Mouse (Mus musculus) forebrain, embryonic 11.5 days (tissue): Measurements from ENCODE around the gene Upf1. TPM values are rescaled to one million over a fixed set of nuclear protein-coding genes. Genes with fewer than 3 reads are reported as not detected.

Experiments
- ATAC-seq: fragments of 200-750 bp; cut with Nextera tagmentation; replicated peaks from 2 replicates; pipeline ENCODE4 v1.8.0; 2017; ENCODE audit warnings: moderate TSS enrichment; ENCODE audit not compliant: low FRiP score
- DNase-seq: peaks from one replicate; pipeline ENCODE4 v3.0.0-alpha.2; 2017; ENCODE audit warnings: low spot score
- H3K27ac ChIP-seq: fragments of 300-500 bp; sonication (generic); 2 replicates; pipeline ENCODE4 v1.5.1; 2014; ENCODE audit warnings: low read depth, low read length
- H3K27me3 ChIP-seq: fragments of 300-500 bp; sonication (generic); 2 replicates; pipeline ENCODE4 v1.6.1; 2014; ENCODE audit warnings: mild to moderate bottlenecking, low read length, mixed read lengths; ENCODE audit not compliant: control insufficient read depth, insufficient read depth
- H3K36me3 ChIP-seq: fragments of 300-500 bp; sonication (generic); 2 replicates; pipeline ENCODE4 v1.6.1; 2014; ENCODE audit warnings: mild to moderate bottlenecking, low read length, moderate library complexity, mixed read lengths; ENCODE audit not compliant: control insufficient read depth, insufficient read depth
- H3K4me1 ChIP-seq: fragments of 300-500 bp; sonication (generic); replicated peaks from 2 replicates; pipeline ENCODE4 v1.6.1; 2014; ENCODE audit warnings: low read length, mixed read lengths; ENCODE audit not compliant: control insufficient read depth, insufficient read depth
- H3K4me2 ChIP-seq: fragments of 300-500 bp; sonication (generic); 2 replicates; pipeline ENCODE4 v1.6.1; 2014; ENCODE audit warnings: low read depth, mild to moderate bottlenecking, low read length, moderate library complexity, mixed read lengths; ENCODE audit not compliant: severe bottlenecking
- H3K4me3 ChIP-seq: fragments of 300-500 bp; sonication (generic); 2 replicates; pipeline ENCODE4 v1.5.1; 2014; ENCODE audit warnings: low read depth, low read length
- H3K9ac ChIP-seq: fragments of 300-500 bp; sonication (generic); 2 replicates; pipeline ENCODE4 v1.6.1; 2014; ENCODE audit warnings: low read length
- H3K9me3 ChIP-seq: fragments of 300-500 bp; sonication (generic); 2 replicates; pipeline ENCODE4 v1.6.1; 2016; ENCODE audit warnings: low read length, mixed read lengths; ENCODE audit not compliant: control insufficient read depth
- WGBS: fragments of 180-500 bp; shearing (Covaris S2); extraction: QIAGEN DNeasy Blood & Tissue Kit; methylation state at CpG from one replicate; pipeline ENCODE4 v1.1.7; 2014; 5-methylcytosine and 5-hydroxymethylcytosine counted together
- polyA plus RNA-seq: library from polyadenylated mRNA; unstranded; fragments of >200 nt; fragmentation: Nextera tagmentation; extraction: Ambion mirVana; gene quantifications from 2 replicates; pipeline ENCODE4 v1.2.1, GENCODE M21; 2014

Gene Upf1
- polyA plus RNA-seq, 1 experiment from 2014 or later: 25.8 TPM

DNA sequence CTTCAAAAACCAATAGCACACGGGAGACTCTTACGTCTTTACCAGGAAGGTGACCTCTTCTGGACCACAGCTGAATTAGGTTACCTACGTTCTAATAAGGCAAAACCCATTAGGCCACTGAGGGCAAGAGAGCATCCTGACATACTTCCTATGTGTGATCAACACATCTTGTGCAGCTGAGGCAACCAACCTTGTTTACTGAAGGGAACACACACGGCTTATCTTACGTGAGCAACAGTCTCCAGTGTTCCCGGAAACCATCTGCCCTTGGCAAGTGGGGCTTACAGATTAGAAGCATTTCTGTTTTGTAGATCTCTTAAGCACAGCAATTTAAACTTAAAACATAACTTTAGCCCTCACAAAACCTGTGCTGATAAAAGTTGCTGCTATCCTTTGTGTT, 25.6 kb downstream of the Upf1 start:
- DNase-seq: no peak
- Histone ChIP-seq H3K4me2 (no peak overlapping the region), H3K4me1 (peaks cover 23% of the 10 kb centered on the region), H3K27me3 (peaks cover 3% of the 10 kb centered on the region; the same call in 1 of the 2 replicates), H3K27ac (no peak overlapping the region), H3K9me3 (no peaks in the 10 kb centered on the region), H3K4me3 (no peak overlapping the region), H3K36me3 (peaks cover 7% of the 10 kb centered on the region), H3K9ac (no peak overlapping the region)
- no peak for ATAC-seq
- WGBS: 92% methylated on average over 6 of the region's 6 CpGs

- peaks cover 4% of the 10 kb centered on the region; the same call in 1 of the 2 replicates for H3K36me3 ChIP-seq
- H3K9ac ChIP-seq: no peak overlapping the region
- no peaks in the 10 kb centered on the region for H3K4me1 ChIP-seq
- H3K9me3 ChIP-seq: no peaks in the 10 kb centered on the region
- H3K27ac ChIP-seq: no peak overlapping the region
- H3K27me3 ChIP-seq: no peaks in the 10 kb centered on the region
- no peak for ATAC-seq
- no peak overlapping the region for H3K4me3 ChIP-seq
- WGBS: 97% methylated on average over 3 of the region's 3 CpGs
- H3K4me2 ChIP-seq: no peak overlapping the region
- no peak for DNase-seq
Observed at GRCm38 (mm10) chr8:70323716-70324115, 29.4 kb downstream of the Upf1 start.

GRCm38 (mm10) chr8:70317872-70318271, 35.2 kb downstream of the Upf1 start:
- ATAC-seq: no peak
- H3K4me1 ChIP-seq: peaks cover 22% of the 10 kb centered on the region
- WGBS: 88% methylated on average over 5 of the region's 5 CpGs
- 0 out of 2 replicates have a peak, but pooled peaks cover 5% of the 10 kb centered on the region for H3K36me3 ChIP-seq
- no peaks in the 10 kb centered on the region for H3K9me3 ChIP-seq
- peak overlapping the region; percentile 41 for H3K27ac ChIP-seq
- no peaks in the 10 kb centered on the region for H3K27me3 ChIP-seq
- no peak overlapping the region for H3K4me3 ChIP-seq
- peak overlapping the region; percentile 35; the same call in 1 of the 2 replicates for H3K9ac ChIP-seq
- DNase-seq: no peak
- peak overlapping the region; percentile 62 for H3K4me2 ChIP-seq

DNA sequence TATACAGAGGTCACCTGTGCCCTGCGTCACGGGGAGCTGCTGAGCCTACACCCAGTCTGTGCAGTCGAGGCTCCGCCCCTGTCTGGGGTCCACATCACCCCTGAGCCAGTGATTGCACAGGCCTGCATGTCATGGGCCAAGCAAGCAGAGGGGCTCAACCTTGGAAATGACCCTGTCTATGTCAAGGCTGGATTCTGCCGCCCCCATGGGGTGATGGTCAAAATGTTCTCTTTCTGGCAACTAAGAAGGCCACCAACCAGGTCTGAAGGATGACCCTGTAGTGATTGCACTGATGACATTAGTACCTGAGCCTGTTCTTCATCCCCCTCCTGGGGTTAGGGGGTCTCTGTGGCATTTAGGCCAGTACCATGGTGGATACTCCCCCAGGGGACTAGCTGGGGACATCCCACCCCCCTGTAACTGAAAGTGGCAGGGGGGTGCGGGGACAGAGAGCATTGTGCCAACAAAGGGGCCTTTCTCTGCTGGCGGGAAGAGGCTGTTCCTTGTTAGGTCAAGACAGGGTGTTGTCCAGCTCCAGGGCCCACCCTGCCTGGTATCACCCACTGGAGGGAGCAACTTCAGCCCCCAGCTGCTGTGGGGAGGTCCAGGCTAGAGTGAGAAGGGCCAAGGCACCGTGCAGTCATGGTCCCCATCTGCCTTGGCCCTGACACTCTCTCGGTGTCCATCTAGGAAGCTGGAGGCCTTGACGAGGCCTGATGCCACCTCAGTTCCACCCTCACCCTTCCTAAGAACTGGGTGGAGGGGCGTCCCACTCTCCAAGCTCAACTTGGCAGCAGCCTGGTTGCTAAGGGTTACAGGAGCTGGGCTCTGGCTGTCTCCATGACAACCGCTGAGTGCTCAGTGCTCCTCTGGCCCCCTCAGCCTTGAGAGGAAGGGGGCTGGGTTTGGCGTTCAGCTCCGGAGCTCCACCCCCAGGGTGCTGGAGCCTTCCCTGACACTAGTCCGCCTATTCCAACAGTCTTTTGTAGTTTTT, 36.3 kb downstream of the Upf1 start:
- Histone ChIP-seq H3K27ac (peak overlapping the region; percentile 85), H3K9ac (peak overlapping the region; percentile 68), H3K36me3 (0 out of 2 replicates have a peak, but pooled peaks cover 5% of the 10 kb centered on the region), H3K9me3 (no peaks in the 10 kb centered on the region), H3K4me3 (peak overlapping the region; percentile 52), H3K27me3 (no peaks in the 10 kb centered on the region), H3K4me2 (peak overlapping the region; percentile 62), H3K4me1 (peaks cover 22% of the 10 kb centered on the region)
- ATAC-seq: peak; percentile 89
- peak; percentile 91 for DNase-seq
- 8% methylated on average over 15 of the region's 15 CpGs for WGBS

- Histone ChIP-seq H3K9ac (peak within 1 kb of the TSS; percentile 68), H3K36me3 (0 out of 2 replicates have a peak, but pooled peaks cover 5% of the 10 kb centered on the region), H3K27me3 (no peaks in the 10 kb centered on the region), H3K9me3 (no peaks in the 10 kb centered on the region), H3K27ac (peak within 1 kb of the TSS; percentile 85), H3K4me2 (peak within 1 kb of the TSS; percentile 62), H3K4me3 (peak within 1 kb of the TSS; percentile 52), H3K4me1 (peaks cover 22% of the 10 kb centered on the region)
- DNase-seq (peak; percentile 87), ATAC-seq (peak; percentile 56)
- 1% methylated on average over 66 of the region's 66 CpGs for WGBS
Observed at GRCm38 (mm10) chr8:70315624-70316510, 37.2 kb downstream of the Upf1 start, which contains the start of gene Cers1. Cers1 (plus strand) TSS chr8:70315775.

DNA sequence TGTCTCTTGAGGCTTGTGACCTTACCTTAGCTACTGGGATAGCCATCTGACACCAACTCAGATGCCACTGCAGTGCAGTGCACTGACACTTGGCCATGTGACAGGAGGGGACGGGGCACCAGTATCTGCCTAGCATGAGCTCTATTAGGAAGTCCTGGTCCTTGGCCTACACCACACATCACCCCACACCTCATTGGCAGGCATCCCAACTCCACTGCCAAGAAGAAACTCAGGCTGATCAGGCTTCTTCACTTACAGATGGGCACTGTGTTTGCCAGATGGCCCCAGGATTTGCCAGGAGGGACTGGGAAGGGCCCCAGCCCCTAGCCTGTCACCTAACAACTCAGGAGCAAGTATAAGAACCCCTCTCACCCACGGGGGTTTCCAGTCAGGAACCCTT, 39.7 kb downstream of the Upf1 start:
- Histone ChIP-seq H3K4me3 (no peak overlapping the region), H3K9ac (no peak overlapping the region), H3K36me3 (peaks cover 5% of the 10 kb centered on the region; the same call in 1 of the 2 replicates), H3K27me3 (no peaks in the 10 kb centered on the region), H3K4me1 (peaks cover 22% of the 10 kb centered on the region), H3K9me3 (no peaks in the 10 kb centered on the region), H3K27ac (no peak overlapping the region), H3K4me2 (no peak overlapping the region)
- DNase-seq (no peak), ATAC-seq (no peak)
- WGBS: 88% methylated on average over 2 of the region's 2 CpGs

GRCm38 (mm10) chr8:70309311-70309710, 43.8 kb downstream of the Upf1 start:
- Histone ChIP-seq H3K4me1 (no peaks in the 10 kb centered on the region), H3K27ac (no peak overlapping the region), H3K9ac (no peak overlapping the region), H3K9me3 (no peaks in the 10 kb centered on the region), H3K4me2 (no peak overlapping the region), H3K4me3 (no peak overlapping the region), H3K36me3 (peaks cover 5% of the 10 kb centered on the region; the same call in 1 of the 2 replicates), H3K27me3 (no peaks in the 10 kb centered on the region)
- 37% methylated on average over 2 of the region's 2 CpGs for WGBS
- ATAC-seq: no peak; the same call in 1 of the 2 replicates
- no peak for DNase-seq

DNA sequence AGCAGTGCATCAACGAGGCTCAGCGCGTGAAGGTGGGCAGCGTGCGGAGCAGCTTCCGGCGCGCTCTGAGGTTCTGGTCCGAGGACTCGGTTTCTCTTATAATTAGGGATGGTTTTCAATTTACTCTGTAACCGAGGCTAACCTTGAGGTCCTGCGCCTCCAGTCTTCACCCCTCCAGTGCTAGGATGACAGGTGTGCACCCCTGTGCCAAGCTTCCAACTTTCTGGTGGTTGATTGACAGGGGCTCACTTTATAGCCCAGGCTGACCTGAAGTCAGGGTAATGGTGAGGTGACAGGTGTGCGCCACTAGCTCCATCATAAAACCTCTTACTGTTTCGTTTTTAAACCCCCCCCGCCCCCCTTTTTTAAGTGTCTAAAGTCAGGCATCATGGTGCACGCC, 50.2 kb downstream of the Upf1 start:
- WGBS: 8% methylated on average over 16 of the region's 16 CpGs
- Histone ChIP-seq H3K4me1 (peaks cover 8% of the 10 kb centered on the region; the same call in 1 of the 2 replicates), H3K9ac (peak overlapping the region; percentile 80), H3K4me3 (peak overlapping the region; percentile 90), H3K4me2 (peak overlapping the region; percentile 90), H3K36me3 (no peaks in the 10 kb centered on the region; the same call in 1 of the 2 replicates), H3K9me3 (no peaks in the 10 kb centered on the region), H3K27ac (no peak overlapping the region), H3K27me3 (no peaks in the 10 kb centered on the region)
- ATAC-seq: peak; percentile 31; the same call in 1 of the 2 replicates
- no peak for DNase-seq
